Mouse (Mus musculus): ENCODE measurements around the gene Dlgap5.

Dlgap5 gene

GRCm38 (mm10) chr14:47395462-47396026 is 22.7 kb downstream of the Dlgap5 start:
- no peak for DNase-seq (ENCODE audit: extremely low read depth, low read depth)

DNA sequence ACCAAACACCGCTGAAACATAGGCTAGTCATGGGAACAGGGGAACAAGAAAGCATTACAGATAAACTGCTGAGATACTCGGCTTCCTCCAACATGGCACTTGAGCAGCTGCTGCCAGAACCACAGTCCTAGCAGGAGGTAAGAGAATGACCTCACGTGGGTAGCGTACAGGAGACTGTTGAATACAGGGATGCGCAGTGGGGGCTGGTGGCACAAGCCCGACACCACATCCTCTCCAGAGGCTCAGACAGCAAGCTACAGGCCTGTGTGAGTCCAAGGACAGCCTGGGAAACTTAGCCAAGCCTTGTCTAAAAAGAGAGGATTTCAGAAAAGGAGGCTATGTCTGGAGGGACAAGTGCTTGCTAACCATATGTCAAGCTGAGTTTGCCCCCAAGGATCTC is 23.2 kb downstream of the Dlgap5 start:
- no peak for DNase-seq (ENCODE audit: extremely low read depth, low read depth)

DNA sequence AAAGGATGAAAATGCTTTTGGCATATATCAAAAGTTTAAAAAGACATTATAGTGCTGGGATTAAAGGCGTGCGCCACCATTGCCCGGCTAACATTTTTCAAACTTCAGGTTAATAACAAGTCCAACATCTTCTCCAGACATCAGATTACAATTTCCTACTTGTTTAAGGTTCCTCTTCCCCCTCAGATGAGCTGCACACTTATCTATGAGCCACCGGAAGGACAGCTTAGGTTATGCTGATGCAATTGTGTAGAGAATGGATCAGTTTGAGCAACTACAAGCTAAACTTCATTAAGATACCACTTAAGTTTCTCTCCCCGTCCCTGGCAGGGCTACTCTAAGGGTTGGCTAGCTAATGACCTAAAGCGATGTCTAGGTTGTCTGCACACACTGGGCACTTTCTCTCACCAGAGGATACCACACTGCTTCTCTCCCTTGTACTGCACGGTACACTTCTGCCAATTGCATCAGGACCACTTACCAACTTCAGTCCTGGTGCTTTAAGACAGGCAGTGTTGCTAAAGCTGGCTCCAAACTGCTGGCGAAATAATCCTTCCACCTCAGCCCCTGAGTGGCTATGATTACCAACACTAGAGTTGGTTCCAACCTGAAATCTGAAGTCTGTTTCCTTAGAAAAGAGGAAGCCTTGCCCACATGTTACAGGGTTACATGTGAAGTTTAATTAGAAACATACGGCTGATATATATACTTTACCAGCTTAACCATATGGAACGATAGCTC is 24.7 kb downstream of the Dlgap5 start:
- no peak for DNase-seq (ENCODE audit: extremely low read depth, low read depth)

DNA sequence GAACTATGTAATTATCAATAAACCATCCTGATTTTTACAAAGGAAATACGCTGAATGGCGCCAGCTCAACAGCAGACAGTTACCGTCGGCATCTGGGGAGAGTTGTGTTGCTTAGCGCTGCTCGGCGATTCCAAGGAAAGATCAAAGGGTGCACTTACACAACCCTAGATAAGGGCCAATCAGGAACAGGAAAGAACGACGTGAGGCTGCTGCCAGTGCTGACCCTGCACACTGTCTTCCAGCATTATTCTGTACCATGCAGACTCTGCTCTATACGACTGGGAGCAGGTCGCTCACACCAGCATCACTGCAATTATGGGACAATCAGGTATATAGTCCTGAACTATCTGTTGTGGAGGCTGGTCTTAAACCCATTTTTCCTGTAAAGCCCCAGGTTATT is 32.1 kb downstream of the Dlgap5 start:
- no peak for DNase-seq (ENCODE audit: extremely low read depth, low read depth)

DNA sequence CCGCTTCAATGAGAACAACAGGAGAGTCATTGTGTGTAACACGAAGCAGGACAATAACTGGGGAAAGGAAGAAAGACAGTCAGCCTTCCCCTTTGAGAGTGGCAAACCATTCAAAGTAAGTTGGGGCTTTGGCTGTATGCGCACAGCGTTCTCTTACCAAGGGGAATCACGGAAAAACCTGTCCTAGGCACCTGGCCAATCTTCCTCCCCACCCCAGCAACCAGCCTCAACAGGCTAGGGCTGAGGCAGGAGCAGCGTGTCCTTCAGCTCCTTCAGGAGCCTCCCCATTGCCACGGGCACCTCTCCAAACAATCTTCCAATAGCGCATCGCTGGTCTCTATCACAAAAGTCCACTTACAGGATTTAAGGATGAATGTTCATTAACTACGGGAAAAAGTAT is 33.6 kb downstream of the Dlgap5 start:
- no peak for DNase-seq (ENCODE audit: extremely low read depth, low read depth)

- DNase-seq (ENCODE audit: extremely low read depth, low read depth) = no peak
Measured at GRCm38 (mm10) chr14:47383911-47384310, 34.3 kb downstream of the Dlgap5 start.

DNA sequence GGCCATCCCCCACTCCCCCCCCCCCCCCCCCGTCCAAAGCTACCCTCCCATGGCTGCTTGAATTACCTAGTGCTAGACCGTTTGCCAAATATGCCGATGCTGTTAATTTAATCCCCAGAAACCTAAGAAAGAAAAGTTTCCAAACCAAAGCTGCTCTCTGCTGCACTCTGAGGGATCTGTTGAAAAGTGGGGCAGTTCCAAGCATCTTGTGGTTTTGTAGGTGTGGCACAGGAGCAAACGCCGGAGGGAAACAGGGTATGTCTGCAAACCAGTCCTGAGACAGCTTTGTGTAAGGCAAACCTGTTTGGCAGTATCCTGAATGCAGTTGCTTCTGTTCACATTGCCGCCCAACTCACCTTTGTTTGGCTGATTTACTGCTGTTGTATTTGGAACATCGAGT is 39.9 kb downstream of the Dlgap5 start:
- DNase-seq (ENCODE audit: extremely low read depth, low read depth) = no peak

DNA sequence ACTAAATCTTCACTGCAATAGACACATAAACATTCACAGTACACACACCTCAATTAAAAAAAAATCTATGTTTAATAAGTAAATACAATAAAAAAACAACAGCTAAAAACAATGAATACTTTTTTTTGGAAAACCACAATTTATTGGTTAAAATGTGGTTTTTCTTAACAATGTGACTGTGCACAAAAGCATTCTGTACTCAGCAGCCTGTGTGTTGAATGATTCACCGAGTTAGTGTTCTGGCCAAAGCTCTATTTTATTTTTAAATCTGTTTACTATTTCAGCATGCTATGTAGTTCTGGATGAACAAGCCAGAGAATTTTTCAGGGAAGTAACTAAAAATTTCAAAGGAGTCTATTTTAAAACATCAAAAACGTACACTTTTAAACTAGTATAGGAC is 41.7 kb downstream of the Dlgap5 start:
- no peak for DNase-seq (ENCODE audit: extremely low read depth, low read depth)

DNA sequence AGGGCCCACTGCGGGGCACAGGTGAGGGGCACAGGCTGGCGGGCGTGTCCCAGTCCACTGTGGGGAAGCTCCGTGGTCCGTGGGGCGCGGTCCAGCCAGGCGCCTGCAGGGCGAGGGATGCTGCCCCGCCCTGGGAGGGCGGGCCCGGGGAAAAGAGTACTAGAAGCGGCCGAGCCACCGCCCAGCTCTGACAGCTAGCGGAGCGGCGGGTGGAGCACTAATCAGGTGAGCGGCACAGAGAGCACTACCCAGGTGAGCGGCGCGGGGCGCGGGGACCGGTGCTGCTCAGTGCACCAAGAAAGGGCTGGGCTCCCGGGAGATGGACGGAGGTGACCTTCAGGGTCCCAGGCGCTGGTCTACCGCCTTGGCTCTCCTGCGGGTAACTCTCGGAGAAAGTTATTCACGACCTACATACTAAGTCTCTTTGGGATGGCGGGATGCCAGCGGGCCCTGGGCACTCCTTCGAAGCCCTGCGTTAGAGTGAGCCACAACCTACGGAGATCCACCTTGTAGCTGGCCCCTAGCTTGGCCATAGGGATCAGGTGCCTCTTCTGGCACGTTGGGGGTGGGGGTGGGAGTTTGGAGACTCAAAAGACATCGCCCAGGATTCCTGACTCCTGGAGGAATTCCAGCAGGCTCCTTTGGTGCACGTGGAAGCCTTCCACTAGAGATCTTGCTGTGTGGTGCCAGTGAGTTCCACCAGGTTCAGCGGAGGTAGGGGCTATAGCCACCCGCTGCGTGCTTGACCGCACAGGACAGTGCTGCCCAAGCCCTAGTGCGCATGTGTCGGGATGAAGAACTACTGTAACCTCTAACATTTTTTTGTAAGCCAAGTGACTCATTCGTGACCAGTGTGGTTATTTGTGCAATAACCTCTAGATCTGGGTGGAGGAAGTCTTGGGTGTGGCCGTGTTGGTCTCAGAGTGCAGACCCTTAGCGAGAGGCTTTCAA is 44.2 kb downstream of the Dlgap5 start:
- DNase-seq (ENCODE audit: extremely low read depth, low read depth) = no peak

DNA sequence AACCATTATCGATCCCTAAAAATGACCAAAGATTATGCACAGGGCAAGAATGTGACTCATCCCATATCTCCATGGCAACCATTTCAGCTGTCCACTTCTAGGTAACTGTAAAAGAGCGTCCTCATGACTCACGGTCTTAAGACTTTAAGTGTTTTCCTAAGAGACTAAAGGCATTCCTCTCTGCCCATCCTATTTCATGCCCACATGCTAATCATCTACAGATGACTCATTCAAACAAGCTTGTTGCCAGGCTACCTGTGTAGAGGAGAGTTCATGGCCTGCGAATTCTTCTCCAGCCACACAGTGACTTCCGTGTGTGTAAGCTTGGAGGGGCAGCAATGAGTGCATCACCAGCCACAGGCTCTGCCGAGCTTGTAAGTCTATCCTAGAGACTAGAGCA is 46.5 kb downstream of the Dlgap5 start:
- DNase-seq (ENCODE audit: extremely low read depth, low read depth) = no peak

GRCm38 (mm10) chr14:47370790-47371189 is 47.4 kb downstream of the Dlgap5 start:
- no peak for DNase-seq (ENCODE audit: extremely low read depth, low read depth)

- no peak for DNase-seq (ENCODE audit: extremely low read depth, low read depth)
Measured at GRCm38 (mm10) chr14:47369741-47370140, 48.5 kb downstream of the Dlgap5 start.

- DNase-seq (ENCODE audit: extremely low read depth, low read depth) = no peak
Measured at GRCm38 (mm10) chr14:47367461-47367860, 50.7 kb downstream of the Dlgap5 start, which contains the start of gene Lgals3. Gene Lgals3 (plus strand): TSS chr14:47367751.

- no peak for DNase-seq (ENCODE audit: extremely low read depth, low read depth)
Measured at GRCm38 (mm10) chr14:47366881-47367321, 51.3 kb downstream of the Dlgap5 start.

GRCm38 (mm10) chr14:47364742-47365449 is 53.3 kb downstream of the Dlgap5 start:
- peak; percentile 89 for DNase-seq (ENCODE audit: extremely low read depth, low read depth)

GRCm38 (mm10) chr14:47361899-47362298 is 56.3 kb downstream of the Dlgap5 start:
- DNase-seq (ENCODE audit: extremely low read depth, low read depth) = no peak

DNA sequence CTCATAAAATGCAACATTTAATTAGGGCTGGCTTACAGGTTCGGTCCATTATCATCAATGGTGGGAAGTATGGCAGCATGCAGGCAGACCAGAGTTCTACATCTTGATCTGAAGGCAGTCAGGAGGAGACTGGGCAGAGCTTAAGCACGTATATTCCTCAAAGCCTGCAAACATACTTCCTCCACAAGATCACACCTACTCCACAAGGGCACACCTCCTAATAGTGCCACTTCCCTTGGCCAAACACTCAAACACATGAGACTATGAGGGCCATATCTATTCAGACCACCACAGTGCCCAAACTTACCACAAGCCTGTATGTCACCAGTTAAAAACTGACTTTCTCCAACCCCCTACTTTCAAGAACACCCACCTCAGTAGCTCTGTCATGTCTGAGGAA is 56.8 kb downstream of the Dlgap5 start:
- no peak for DNase-seq (ENCODE audit: extremely low read depth, low read depth)

DNA sequence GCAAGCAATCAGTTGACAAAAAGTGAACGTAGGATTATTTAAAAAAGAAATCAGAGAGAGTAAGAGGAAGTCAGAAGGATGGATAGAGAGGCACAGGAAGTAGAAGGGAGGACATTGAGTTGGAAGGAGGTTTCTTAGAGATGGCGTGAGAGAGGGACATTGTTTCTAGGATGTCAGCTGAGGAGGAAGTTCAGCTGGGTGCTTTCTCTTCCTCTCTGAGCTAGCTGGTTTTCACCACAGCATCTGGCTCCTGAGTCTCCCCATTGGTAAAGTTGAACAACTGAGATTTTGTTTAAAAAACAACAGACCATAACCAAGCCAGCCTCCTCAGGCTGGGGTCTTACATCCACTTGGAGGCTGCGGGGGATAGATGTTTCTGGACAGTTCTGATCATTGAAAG is 58.6 kb downstream of the Dlgap5 start:
- DNase-seq (ENCODE audit: extremely low read depth, low read depth) = no peak

DNA sequence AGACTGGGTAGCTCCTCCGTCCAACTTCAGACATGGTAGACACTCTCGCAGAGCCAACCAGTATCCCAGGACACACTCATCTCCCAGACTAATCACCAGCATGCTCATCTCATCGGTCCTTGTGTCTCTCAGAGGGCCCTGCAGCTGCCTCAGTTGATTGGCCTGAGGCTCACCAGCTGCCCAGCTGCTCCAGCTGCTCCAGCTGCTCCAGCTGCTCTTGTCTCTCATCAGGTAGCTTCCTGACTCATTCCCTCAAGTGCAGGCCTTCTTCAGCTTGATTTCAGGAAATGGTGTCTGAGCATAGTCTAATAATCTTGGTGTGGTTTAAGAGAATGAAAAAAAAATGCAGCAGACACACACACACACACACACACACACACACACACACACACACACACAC is 61.6 kb downstream of the Dlgap5 start:
- no peak for DNase-seq (ENCODE audit: extremely low read depth, low read depth)

DNA sequence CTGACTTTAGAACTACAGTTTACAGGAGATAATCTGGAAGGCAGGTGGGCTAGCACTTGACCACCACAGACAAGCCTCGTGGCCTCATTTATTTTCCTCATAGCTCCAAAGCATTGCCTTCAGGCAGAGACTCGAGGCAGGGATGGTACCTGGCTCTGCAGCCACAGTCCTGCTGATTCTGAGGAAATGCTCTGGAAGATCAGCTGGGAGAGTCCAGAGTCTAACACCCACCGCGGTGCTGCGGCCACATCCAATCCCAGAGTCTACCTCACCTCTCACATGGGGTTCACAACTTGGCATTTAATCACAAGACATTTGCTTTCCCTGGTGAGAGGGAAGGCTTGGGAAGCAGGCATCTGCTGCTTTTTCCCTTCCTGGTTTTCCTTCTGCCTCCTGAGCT is 63.3 kb downstream of the Dlgap5 start:
- no peak for DNase-seq (ENCODE audit: extremely low read depth, low read depth)

DNA sequence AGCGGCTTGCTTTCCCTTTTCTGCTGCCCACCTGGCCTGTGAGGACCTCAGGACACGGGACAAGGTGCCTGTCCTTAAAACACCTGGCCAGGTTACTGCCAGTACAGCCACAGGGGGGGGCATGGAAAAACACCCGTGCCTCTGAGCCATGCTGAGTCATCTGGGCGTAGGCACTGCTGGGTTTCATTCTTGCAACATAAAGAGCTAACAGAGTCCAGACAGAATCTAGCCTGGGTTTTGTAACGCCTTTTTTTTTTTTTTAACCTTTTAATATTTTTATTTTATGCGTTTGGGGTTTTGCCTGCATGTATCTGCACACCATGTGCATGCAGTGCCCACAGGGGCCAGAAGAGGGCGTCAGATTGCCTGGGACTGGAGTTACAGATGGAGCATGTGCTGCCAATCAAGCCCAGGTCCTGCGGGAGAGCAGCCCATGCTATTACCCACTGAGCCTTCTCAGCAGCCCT is 64.1 kb downstream of the Dlgap5 start:
- DNase-seq (ENCODE audit: extremely low read depth, low read depth) = no peak

Measured in MEL-GATA-1-ER (cell line).